Mouse (Mus musculus): ENCODE measurements around the gene Gm7879.

Gm7879 gene

GRCm38 (mm10) chr5:43948748-43949275 lies 35.9 kb downstream of the Gm7879 start:
- DNase-seq: peak; percentile 39 to 43

- no peak for DNase-seq
Measured at GRCm38 (mm10) chr5:43953241-43953640, 40.3 kb downstream of the Gm7879 start.

- DNase-seq: no peak
Measured at GRCm38 (mm10) chr5:43959884-43960440, 47.0 kb downstream of the Gm7879 start.

GRCm38 (mm10) chr5:43961056-43961455 lies 48.1 kb downstream of the Gm7879 start:
- DNase-seq: no peak
